Mouse (Mus musculus) stomach, postnatal 0 days (tissue): ENCODE measurements at regions not wholly inside any gene's neighbourhood (a gene's known extent, or its start where the extent isn't known, plus 50 kb on each side); places are given as distances from the start of the nearest gene placed in this dataset.

ENCODE experiments used
- ATAC-seq: fragments of 200-750 bp; cut with Nextera tagmentation; 2 replicates; pipeline ENCODE4 v1.8.0; 2017; ENCODE audit not compliant: low FRiP score, low TSS enrichment
- DNase-seq: peaks from one replicate; pipeline ENCODE4 v3.0.0-alpha.2; 2016; ENCODE audit warnings: low spot score
- H3K27ac ChIP-seq: fragments of 300-500 bp; sonication (generic); replicated peaks from 2 replicates; pipeline ENCODE4 v1.5.1; 2014; ENCODE audit warnings: mild to moderate bottlenecking, control low read depth
- H3K27me3 ChIP-seq: fragments of 300-500 bp; sonication (generic); 2 replicates; pipeline ENCODE4 v1.6.1; 2014; ENCODE audit warnings: low read length; ENCODE audit not compliant: control insufficient read depth, insufficient read depth
- H3K36me3 ChIP-seq: fragments of 300-500 bp; sonication (generic); 2 replicates; pipeline ENCODE4 v1.6.1; 2014; ENCODE audit warnings: low read length, mixed read lengths; ENCODE audit not compliant: control insufficient read depth, insufficient read depth
- H3K4me1 ChIP-seq: fragments of 300-500 bp; sonication (generic); replicated peaks from 2 replicates; pipeline ENCODE4 v1.6.1; 2014; ENCODE audit warnings: antibody characterized with exemption; ENCODE audit not compliant: control insufficient read depth, insufficient read depth
- H3K4me2 ChIP-seq: fragments of 300-500 bp; sonication (generic); replicated peaks from 2 replicates; pipeline ENCODE4 v1.6.1; 2014; ENCODE audit warnings: low read depth, mild to moderate bottlenecking, control low read depth, moderate library complexity
- H3K4me3 ChIP-seq: fragments of 300-500 bp; sonication (generic); 2 replicates; pipeline ENCODE4 v1.5.1; 2014; ENCODE audit warnings: low read depth, low read length, control low read depth
- H3K9ac ChIP-seq: fragments of 300-500 bp; sonication (generic); 2 replicates; pipeline ENCODE4 v1.6.1; 2014; ENCODE audit warnings: mild to moderate bottlenecking, low read length, control low read depth, mixed read lengths
- H3K9me3 ChIP-seq: fragments of 300-500 bp; sonication (generic); 2 replicates; pipeline ENCODE4 v1.6.1; 2016; ENCODE audit warnings: low read length; ENCODE audit not compliant: control insufficient read depth
- CTCF ChIP-seq: IDR thresholded peaks from 2 replicates; pipeline ENCODE4 v1.5.1; 2016; ENCODE audit warnings: antibody characterized with exemption, low read depth, mild to moderate bottlenecking, moderate library complexity
- WGBS: fragments of 180-500 bp; shearing (Covaris S2); extraction: QIAGEN DNeasy Blood & Tissue Kit; methylation state at CpG from one replicate; pipeline ENCODE4 v1.1.7; 2014; 5-methylcytosine and 5-hydroxymethylcytosine counted together

DNA sequence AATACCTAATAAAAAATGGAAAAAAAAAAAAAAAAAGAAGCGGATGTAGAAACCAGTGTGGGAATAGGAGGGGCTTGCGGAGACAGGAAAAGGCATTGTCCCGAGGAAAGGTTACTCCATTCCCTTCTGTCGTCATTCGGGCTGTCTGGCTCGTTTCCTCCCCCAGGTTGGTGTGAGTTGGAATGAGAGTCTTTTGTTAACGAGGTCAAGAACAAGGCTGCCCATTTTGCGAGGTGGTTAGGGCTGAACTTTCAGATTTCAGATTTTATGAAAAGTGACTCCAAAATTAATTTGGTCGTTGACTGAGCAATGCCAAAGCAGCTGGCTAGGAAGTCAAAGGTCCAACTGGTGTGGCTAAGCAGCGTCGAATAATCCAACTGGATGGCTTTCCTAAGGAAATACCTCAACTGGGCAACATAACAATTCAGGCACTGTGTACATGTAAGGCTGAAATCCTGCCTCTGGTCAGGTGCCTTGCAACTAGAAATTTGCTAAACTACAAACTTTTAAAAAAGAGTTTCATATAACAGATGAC is 50.6 kb upstream of the Rpl34 start:
- Histone ChIP-seq H3K36me3 (no peaks in the 10 kb centered on the region), H3K4me2 (no peak overlapping the region), H3K9me3 (no peaks in the 10 kb centered on the region), H3K27ac (no peak overlapping the region), H3K27me3 (no peaks in the 10 kb centered on the region), H3K4me3 (no peak overlapping the region), H3K9ac (no peak overlapping the region), H3K4me1 (no peaks in the 10 kb centered on the region)
- ATAC-seq (no peak), DNase-seq (no peak)
- TF ChIP-seq CTCF: no peak
- 76% methylated on average over 11 of the region's 11 CpGs for WGBS
